Mouse (Mus musculus) gastrocnemius, postnatal 14 days (tissue): ENCODE results near the gene Gse1. TPM values are rescaled to one million over a fixed set of nuclear protein-coding genes. Genes with fewer than 3 reads are reported as not detected.

ENCODE experiments used
- DNase-seq: peaks from one replicate; pipeline ENCODE4 v3.0.0; 2021; ENCODE audit warnings: mixed read lengths
- intact Hi-C: fragments of 180-260 bp; cut with DNase I; formaldehyde crosslinking; loops from one replicate; pipeline ENCODE4 v1.15.1; 2025; ENCODE audit warnings: low total_unique reads
- total RNA-seq, 2 experiments: library from RNA; stranded (reverse); gene quantifications; 2 replicates each; pipeline ENCODE4 v1.2.3; 2021

Gse1 gene
- total RNA-seq, 2 experiments from 2014 or later = 22.7 to 28.7 TPM

GRCm38 (mm10) chr8:120399212-120399934 is 171.1 kb downstream of the Gse1 start:
- DNase-seq = no peak

DNA sequence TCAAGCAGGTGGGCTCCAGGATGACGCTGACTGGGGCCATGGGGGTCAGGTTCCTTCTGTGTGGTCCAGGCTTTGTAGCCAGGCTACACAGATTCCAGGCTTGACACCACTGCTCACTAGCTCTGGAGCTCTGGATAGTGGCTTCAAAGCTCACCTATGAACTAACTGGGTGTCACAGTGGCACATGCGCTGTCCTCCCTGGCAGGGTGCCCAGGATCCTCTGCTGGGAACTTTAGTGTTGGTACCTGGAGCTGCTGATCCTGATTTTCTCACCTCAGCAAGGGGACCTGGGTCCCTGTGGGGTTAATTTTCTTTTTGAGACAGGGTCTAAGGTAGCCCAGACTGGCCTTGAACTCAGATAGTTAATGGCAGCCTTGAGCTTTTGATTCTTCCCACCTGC is 173.0 kb downstream of the Gse1 start:
- DNase-seq = no peak
- intact Hi-C loops = no loop called here

More at GRCm38 (mm10) chr8:120399212-120399934, 171.1 kb downstream of the Gse1 start:
- intact Hi-C loops = no loop called here

DNA sequence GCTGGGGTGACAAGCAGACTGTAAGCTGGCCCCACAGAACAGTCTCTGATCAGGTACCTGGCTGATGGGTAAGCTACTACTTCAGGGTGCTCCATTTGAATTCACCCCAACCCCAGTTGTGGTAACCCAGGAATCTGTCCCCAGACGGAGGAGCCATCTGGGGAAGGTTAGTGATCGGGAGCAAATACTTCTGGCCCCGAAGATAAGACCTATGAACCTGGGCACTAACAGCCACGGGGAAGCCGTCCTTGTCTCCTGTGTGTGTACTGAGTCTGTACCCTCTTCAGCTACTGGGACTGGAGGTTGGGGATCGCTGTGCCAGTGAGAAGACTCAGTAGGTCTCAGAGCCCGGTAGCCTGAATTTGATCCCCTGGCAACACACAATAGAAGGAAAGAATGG is 173.5 kb downstream of the Gse1 start:
- DNase-seq = no peak
- intact Hi-C loops = no loop called here

GRCm38 (mm10) chr8:120403606-120404269 is 175.5 kb downstream of the Gse1 start:
- no peak for DNase-seq
- intact Hi-C loops = no loop called here

GRCm38 (mm10) chr8:120404609-120405036 is 176.4 kb downstream of the Gse1 start:
- peak; percentile 49 for DNase-seq
- intact Hi-C loops = loop anchor here (5.0 kb wide), 1 partner anchor 133 kb away; no protein-coding TSS in a partner anchor

DNA sequence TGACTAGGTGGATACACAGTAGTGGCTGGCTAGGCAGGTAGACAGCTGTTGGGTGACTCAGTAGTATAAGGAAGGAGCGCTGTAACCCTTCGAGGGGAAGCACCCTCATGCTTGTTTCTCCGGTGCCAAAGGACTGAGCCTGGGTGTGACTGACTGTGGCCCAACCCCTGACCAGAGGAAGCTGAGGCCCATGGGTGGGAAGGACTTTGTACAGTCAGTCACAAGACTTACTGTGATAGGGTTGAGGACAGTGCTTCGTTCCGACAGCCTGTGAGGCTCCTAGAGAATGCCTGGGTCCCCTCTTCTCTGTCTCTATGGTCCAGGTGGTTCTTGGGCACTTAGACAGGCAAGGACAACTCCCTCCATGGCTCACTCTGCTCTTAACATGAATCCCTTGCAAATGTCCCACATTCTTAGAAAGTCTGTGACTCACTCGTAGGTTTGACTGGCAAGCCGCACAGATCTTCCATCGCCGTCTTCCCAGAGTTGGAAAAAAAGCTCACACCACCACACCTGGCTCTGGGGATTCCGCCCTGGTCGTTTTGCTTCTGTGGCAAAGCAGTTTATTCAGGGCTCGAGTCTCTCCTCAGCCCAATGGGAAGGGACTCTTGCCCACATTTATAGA is 177.9 kb downstream of the Gse1 start:
- DNase-seq = no peak
- intact Hi-C loops = loop anchor here (5.0 kb wide), 1 partner anchor 131 kb away; no protein-coding TSS in a partner anchor

DNA sequence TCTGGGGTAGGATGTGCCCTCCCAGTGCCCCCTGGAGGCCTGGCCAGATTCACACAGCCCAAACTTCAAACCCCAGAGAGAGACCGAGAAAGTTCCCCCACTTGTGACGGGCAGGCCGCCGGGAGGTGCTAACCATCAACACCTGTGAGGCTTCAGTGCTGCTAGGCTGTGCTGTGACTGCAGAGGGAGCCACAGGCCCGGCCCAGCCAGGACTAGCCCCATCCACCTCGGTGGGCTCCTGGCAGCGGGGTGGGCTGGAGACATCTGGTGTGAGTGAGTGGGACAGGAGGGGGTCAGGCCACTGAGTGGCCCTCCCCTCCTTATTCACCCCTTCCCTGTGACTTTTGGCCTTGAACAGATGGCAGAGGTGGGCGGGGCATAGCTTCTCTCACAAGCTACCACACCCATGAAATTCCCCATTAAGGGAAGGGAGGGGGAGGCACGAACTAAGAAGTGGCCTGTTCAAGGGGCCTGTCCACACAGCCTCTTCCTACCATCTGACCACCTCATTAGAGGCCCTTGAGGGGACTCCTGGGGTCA is 179.5 kb downstream of the Gse1 start:
- intact Hi-C loops = loop anchor here (5.0 kb wide), 1 partner anchor 130 kb away; no protein-coding TSS in a partner anchor
- DNase-seq = peak; percentile 45

GRCm38 (mm10) chr8:120408241-120409215 is 180.3 kb downstream of the Gse1 start:
- intact Hi-C loops = loop anchor here (5.0 kb wide), 1 partner anchor 129 kb away; no protein-coding TSS in a partner anchor
- no peak for DNase-seq

DNA sequence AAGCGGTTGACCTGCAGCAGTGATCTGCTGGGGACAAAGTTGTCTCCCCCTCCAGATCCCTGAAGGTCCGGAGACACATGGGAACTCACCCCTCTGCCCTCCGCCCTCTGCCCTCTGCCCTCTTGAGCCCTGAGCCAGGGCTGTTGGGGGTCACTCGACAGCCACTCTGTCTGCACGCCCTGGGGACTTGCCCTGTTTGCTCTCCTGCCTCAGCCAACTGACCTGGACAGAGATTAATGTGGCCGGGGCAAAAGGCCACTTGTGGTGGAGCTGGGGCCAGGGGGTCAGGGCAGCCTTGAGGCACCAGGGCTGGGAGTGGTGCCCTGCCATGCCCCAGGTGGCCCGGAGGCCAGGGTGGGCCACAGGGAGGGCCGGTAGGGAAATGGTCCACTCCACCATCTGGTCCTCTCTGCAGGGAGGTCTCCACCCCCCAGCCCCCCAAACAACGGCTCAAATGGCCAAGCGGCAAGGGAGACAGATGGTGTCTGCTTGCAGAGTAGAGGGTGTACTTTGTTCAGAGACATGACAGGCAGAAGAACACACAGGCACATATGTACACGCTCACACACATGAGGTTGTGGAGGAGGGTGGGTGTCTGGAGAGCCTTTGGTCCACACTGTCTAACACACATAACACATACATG is 181.2 kb downstream of the Gse1 start:
- intact Hi-C loops = loop anchor here (5.0 kb wide), 1 partner anchor 128 kb away; no protein-coding TSS in a partner anchor
- DNase-seq = no peak

- DNase-seq = no peak
- intact Hi-C loops = no loop called here
Measured at GRCm38 (mm10) chr8:120411059-120411458, 182.8 kb downstream of the Gse1 start.

GRCm38 (mm10) chr8:120411862-120412261 is 183.6 kb downstream of the Gse1 start:
- no peak for DNase-seq
- intact Hi-C loops = no loop called here

DNA sequence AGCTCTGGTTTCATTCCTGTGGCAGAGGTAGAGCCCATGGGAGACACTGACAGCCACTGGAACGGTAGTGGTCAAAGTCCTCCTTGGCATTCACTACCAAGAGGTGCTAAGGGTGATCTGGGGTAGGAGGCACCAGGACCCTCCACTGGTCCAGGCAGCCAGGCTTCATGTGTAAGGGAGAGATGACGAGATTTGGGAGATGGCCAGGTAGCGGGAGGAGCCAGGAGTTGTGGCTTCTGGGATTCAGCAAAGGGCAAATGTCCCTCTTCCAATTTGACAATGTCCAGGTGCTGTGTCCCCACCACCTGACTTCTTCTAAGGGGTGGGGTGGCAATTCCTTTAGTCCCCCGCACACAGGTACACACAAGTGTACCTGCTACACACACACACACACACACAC is 184.1 kb downstream of the Gse1 start:
- intact Hi-C loops = no loop called here
- no peak for DNase-seq

- no peak for DNase-seq
- intact Hi-C loops = no loop called here
Measured at GRCm38 (mm10) chr8:120412911-120413625, 184.8 kb downstream of the Gse1 start.

DNA sequence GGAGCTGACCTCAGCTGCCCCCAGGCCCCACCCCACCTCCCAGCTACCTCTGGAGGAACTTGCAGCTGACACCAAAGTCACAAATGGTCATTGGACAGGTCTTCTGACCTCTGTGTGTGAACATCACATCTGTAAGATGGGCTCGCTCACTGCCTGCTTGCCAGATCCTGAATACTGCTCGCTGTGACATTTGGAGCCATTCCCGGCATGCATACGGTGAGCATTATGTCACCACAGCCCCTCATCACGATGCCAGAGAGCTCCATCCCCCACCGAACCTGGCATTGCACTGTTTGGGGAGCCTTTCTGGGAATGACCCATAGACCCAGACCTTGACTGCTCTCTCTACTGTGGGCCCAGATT is 185.4 kb downstream of the Gse1 start:
- intact Hi-C loops = no loop called here
- no peak for DNase-seq

- intact Hi-C loops = no loop called here
- DNase-seq = no peak
Measured at GRCm38 (mm10) chr8:120414216-120414615, 186.0 kb downstream of the Gse1 start.

DNA sequence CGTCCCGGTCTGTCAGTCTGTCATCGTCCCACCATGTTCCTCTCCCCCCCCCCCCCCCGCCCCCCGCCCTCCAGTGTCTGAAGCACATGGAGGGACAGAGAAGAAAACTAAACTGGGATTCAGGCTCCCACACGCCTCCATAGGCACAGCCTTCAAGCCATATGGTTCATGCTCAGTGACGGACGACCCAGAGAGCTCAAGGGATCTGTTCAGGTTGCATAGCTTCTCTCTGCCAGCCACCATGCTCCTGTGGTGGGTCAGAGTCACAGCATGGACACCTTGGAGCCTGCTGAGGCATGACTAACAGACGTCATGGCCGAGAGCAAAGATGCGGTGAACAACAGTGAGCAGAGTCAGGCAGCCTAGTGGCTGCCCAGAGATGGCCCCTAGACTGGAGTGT is 187.2 kb downstream of the Gse1 start:
- no peak for DNase-seq
- intact Hi-C loops = loop anchor here (5.0 kb wide), 1 partner anchor 117 kb away; no protein-coding TSS in a partner anchor

- DNase-seq = no peak
- intact Hi-C loops = loop anchor here (5.0 kb wide), 1 partner anchor 116 kb away; no protein-coding TSS in a partner anchor
Measured at GRCm38 (mm10) chr8:120416173-120416521, 187.9 kb downstream of the Gse1 start.
